Mouse (Mus musculus): ENCODE measurements at regions not wholly inside any gene's neighbourhood (a gene's known extent, or its start where the extent isn't known, plus 50 kb on each side); places are given as distances from the start of the nearest gene placed in this dataset.

DNA sequence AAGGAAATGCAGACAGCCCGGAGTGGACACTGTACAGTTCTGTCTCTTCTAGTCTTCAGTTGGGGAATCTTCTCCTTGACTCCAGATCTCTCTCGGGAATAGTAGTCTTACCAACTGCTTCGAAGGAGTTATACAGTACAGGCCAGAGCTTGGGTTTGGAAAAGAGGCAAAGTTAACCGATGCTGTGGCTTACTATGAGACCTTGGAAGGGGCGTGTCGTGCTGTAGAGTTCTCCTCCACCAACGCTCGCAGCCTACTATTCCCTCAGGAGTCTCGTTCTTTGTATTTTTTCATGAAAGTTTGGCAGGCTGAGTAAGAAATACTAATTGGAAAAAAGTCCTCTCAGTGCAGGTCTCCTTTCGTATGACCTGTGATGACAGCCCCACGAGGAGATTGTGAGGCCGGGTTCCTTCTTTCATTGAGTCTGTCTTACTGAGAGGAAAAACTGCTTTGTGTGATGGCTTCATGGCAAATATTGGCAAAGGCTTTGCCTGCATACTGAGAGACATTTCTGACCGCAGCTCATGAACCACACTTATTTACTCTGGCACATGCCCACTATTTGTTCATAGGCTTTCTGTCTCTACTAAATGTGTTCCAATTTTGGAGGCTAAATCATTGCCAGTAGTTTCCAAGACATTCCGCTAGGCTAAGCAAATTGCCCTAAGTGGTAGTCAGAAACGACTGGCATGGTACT, 61.4 kb upstream of the Dlx6 start:
- no peaks in the 10 kb centered on the region for H3K4me1 ChIP-seq (replicated peaks; ENCODE audit: insufficient read depth, low read length)
- ATAC-seq (replicated peaks; ENCODE audit: low FRiP score, low read depth) (no peak), DNase-seq (ENCODE audit: low spot score) (no peak)
- no peak overlapping the region for H3K4me3 ChIP-seq (replicated peaks; ENCODE audit: low read depth, low read length)
- no peak overlapping the region for H3K4me2 ChIP-seq (ENCODE audit: low read length)
- no peak overlapping the region for H3K27ac ChIP-seq
- TF ChIP-seq CTCF (IDR thresholded peaks at IDR 0.05; ENCODE audit: low read depth) = no peak
- no peaks in the 10 kb centered on the region for H3K9me3 ChIP-seq (replicated peaks; ENCODE audit: low read length)
- no peaks in the 10 kb centered on the region for H3K36me3 ChIP-seq (ENCODE audit: insufficient read depth, low read length)
- WGBS = 79% methylated on average over 15 of the region's 15 CpGs
- H3K9ac ChIP-seq (ENCODE audit: low read depth, low read length) = no peak overlapping the region
- no peaks in the 10 kb centered on the region for H3K27me3 ChIP-seq (ENCODE audit: insufficient read depth, low read length)
